Mouse (Mus musculus) frontal cortex, adult (tissue): ENCODE results near the gene Slc1a5.

Source experiments
- ATAC-seq: cut with Nextera tagmentation; 2 replicates; pipeline ENCODE4 v1.9.2; 2017; ENCODE audit warnings: mild to moderate bottlenecking, moderate library complexity, mixed read lengths; ENCODE audit not compliant: low TSS enrichment

The Slc1a5 gene

DNA sequence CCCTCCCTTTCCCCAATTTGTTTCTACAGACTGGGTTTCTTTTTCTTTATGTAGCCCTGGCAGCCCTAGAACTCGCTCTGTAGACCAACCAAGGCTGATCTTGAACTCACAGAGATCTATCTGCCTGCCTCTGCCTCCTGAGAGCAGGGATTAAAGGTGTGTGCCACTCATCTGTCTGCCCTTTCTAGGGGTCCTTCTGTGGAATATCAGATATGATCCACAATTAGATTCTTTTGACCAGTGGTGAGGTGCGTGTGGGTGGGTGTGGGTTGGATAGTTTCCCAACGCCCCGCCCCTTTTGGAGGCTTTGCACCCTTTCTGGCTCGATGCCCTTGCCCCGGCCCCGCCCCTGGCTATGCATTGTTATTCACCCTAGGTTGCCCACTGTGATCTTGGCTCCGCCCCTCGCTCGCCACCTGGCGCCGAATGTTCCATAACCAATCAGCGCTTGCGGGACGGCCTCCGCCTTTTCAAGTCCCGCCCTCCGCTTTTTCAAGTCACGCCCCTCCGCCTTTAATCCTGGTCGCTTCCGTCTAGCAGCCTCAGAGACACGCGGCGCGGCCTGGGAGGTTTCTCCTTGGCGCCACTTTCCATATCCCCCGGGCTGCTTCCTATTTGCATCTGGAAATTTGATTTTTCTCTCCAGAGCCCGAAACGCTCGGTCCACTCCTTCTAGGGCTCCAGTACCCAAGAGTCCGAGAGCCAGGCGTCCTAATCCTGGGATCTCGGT, at the start of gene Slc1a5:
TSS of gene Slc1a5 (plus strand) at position 516 of the 730 bp plus-strand sequence.
- ATAC-seq = peak; percentile 73

DNA sequence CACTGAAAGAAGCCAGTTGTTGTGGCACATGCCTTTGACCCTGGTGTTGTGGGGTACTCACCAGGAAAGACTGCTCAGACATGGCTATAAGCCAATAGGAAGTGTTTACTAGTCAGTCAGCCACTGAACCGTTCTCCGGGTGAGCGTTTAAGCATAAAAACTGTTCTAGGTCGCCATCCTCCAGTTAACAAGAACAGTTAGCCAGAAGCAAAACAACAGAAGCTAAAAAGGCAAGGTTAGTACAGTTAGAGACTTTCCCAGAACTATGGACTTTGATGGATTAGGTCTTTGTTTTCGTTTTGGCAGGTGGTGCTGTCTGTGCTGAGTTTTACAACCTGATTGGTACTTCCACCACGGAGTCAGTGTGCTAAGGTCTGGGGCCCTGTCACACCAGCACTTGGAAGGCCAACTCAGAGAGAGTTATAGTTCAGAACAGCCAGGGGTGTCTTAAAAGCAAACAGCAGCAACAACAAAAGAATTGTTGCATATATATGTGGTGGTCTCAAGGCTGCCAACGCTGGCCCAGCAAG, 49.2 kb upstream of the Slc1a5 start:
- no peak for ATAC-seq

DNA sequence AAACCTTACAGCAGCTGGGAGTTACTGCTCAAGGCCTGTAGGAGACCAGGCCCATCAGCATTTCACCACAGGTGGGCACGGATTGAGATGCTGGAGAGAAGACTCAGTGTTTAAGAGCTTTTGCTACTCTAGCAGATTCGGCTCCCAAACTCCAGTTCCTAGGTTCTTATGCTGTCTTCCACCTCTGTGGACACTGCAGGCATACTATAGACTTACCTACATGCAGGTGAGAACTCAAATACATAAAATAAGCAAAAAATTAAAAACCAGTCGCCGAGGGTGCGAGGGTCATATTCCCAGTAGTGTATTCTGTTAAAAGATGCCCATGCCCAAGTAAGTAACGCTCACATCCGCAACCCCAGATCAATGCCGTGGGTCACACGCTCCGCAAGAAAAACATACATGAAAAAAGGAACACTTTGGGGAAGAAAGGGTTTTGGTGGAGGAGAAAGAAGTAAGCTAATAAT, 43.5 kb upstream of the Slc1a5 start:
- no peak for ATAC-seq

DNA sequence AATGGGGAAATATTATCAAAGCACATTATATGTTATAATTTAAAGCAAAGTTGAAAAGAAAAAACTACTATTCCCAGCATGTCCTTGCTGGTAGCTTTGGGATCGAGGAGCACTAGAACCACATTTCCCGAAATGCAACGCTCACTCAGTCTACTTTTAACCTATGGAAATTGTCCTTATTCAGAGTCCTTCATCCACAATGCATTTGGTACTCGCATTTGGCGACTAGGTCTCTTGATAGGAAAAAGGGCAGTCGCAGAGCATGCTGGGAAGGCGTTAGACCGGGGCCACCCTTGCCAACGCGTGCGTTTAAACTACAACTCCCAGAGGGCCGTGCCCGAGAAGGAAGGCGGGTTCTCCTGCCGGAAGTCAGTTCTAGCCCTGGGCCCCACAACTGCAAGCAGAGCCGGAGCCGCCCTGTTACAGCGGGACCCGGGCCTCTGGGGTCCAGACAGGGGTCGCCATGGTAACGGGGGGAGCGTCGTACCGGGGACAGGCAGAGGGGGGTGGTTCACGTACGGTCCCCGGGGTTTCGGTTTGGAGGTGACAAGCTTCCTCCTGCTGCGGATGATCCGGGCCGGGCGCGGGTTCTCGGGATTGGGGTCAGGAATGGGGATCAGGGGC, 43.0 kb upstream of the Slc1a5 start, which contains the start of gene Ap2s1:
TSS of gene Ap2s1 (plus strand) at position 338 of the 624 bp plus-strand sequence.
- ATAC-seq = peak; percentile 98

DNA sequence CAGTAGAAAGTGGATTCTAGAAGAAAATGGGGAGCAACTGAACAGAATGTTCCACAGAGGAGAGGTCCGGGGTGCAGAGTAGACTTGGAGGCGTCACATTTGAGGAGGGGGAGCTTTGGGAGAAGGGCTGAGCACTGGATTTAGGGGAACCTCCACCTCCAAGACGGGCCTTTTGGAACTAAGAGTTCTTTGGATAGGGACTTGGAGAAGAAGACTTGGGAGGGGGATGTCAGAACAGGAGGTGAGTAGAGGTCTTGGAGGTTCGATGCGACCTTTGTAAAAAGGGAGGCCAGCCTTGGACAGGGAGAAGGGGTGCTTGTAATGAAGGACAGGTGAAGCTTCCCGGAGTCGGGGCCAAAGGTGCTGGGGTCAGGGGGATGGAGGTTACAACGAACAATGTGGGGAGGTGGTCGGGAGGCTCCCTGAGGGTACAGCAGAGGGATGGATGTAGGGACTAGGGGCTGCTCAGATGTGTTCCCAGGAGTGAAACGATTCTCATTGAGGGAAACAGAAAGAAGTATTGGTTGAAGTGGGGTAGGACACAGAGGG, 42.0 kb upstream of the Slc1a5 start:
- ATAC-seq = no peak

DNA sequence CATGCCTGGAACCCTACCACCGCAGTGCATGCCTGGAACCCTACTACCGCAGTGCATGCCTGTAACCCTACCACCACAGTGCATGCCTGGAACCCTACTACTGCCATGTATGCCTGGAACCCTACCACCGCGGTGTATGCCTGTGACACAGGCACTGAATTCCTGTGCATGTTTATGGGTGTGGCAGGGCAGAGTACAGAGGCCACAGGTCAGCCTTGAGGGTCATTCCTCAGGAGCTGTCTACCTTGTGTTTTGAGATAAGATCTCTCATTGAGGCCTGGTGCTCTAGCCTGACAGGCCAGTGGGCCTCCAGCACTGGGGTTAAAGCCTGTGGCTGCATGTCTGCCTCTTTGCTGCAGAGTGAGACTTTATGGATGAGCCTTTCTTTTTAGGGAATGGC, 35.8 kb upstream of the Slc1a5 start:
- ATAC-seq = no peak

DNA sequence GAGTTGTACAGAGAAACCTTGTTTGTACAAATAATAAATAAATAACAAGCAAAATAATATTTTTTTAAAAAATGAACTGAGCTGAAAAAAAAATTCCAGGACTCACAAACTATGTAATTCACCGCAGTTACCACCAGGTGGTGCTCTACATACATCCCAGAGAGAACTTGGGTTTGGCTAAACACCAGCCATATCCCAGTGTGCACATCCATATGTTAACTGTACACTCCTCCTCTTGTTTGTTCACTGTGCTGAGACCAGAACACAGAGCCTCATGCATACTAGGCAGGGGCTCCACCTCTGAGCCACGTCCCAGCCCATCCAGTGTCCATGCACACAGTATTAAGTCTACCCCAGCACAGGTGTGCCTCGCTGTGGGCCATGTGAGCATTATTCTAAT, 35.0 kb upstream of the Slc1a5 start:
- peak; percentile 44; the same call in 1 of the 2 replicates for ATAC-seq

DNA sequence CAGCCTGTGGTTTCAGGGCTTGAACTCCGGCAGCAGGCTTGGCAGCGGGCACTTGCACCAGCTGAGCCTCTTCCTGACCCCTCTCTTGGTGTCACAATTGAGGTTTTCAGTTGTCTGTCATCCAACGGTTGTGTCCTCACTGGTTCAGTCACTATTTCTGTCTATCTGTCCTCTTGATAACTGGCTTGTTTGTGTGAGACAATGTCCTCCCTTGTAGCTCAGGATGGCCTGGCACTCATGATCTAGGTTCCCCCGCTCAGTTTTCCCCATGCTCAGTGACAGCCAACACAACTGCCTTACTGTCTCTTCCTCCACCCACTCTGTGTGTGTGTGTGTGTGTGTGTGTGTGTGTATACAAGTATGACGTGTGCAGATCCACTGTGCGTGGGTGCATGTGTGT, 33.5 kb upstream of the Slc1a5 start:
- ATAC-seq = no peak

DNA sequence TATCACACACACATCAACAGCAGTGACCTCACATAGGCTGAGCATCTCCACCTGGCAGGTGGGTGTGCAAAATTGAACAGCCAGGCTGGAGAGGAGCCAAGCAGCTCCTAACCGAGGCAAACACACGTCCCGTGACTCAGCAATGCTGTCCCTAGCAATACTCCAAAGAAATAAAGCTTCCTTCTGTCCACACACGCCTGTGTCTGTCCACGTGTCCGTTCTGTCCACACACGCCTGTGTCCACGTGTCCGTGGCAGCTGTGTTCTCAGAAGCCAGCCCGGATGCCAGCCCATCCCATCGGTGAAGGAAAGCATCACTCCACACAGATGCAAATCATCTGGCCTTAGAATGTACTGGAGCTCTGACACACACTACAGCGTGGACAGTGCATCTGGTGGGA, 29.1 kb upstream of the Slc1a5 start:
- 0 out of 2 replicates have a peak, but pooled peaks have one; percentile 23 for ATAC-seq

DNA sequence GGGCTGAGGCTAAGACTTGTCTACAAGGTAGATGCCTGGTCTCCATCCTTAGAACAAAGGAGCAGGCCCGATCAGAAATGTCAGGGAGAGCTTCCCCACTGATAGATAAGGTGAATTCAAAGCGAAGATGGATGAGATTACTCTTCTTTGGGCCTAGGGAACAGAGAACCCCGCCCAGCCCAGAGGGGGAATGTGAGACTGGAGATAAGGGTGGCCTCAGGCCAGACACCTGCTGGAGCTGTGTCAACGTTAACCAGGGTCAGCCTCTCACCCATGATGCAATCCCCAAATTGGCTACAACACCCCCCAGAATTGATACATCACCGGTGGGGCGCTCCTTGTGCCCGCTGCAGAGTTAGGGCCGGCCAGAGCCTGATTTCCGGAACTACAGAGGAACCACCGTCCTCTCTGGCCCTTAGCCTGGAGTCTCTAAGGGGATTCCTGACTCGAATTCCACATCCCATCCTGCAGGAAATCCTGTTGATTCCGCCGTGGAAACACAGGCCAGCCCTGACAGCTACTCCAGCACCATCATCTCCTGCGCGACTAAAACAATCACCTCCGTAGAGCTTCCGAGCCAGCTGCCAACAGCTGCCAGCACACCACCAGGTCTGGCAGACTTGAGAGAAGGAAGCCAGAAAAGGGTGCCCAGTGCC, 25.6 kb upstream of the Slc1a5 start:
- ATAC-seq = no peak

DNA sequence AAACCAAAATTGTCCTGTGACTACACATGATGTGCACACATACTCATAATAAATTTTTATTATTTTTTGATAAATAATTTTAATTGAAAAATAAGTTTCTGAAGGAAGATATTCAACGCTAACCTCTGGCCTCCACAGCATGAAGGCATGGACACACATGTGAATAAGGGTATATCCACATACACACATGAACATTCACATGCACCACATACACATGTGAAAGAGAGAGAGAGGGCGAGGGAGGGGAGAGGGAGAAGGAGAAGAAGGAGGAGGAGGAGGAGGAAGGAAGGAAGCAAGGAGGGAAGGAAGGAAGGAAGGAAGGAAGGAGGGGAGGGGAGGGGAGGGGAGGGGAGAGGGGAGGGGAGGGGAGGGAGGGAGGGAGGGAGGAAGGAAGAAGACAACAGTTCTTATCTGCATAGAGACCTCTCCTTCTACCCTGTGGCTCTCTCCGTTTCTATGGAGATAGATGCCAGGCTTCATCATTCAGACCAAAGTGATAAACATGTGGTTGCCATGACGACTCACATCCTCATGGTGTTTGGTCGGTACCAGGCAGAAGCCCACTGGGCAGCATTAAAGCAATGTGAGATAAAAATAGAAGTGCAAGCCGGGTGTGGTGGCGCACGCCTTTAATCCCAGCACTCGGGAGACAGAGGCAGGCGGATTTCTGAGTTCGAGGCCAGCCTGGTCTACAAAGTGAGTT, 22.1 kb upstream of the Slc1a5 start:
- ATAC-seq = no peak

DNA sequence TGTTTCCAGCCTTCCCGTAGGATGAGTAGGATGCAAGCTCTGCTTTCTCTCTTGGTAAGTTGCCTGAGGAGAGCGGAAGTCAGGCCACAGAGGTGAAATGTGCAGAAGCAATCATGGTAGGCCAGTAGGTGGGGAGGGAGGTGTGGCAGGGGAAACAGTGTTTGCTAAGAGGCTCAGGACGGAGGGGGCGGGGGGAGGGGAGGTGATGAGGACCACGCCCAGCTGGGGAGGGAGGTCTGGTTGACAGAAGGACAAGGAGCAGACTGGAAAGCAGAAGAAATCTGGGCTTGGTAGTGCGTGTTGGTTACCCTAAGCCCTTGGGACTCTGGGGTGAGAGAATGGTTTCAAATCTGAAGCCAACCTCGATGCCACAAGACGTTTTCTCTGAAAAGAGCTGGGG, 20.8 kb upstream of the Slc1a5 start:
- ATAC-seq = no peak

DNA sequence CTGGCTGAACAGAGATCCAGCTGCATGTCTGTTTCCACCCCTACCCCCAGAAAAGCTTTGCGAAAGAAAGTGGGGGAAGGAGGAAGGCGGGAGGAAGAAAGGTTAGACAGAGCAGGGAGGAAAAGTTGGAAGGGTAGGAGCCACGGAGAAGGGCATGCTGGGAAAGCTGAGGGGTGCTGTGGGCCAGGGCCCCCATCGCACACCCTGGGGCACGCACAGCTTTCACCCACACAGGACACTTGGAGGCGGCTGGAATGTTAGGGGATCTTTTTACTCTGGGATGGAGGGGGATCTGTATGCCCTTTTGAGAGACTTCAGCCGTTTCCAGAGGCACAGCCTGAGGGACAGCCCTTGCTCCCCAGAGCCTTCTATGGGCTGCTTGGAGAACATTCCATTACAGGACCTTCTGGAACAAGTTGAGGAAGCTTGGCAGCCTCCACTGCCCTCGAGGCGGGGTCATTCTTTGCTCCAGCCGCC, 20.1 kb upstream of the Slc1a5 start:
- no peak for ATAC-seq

DNA sequence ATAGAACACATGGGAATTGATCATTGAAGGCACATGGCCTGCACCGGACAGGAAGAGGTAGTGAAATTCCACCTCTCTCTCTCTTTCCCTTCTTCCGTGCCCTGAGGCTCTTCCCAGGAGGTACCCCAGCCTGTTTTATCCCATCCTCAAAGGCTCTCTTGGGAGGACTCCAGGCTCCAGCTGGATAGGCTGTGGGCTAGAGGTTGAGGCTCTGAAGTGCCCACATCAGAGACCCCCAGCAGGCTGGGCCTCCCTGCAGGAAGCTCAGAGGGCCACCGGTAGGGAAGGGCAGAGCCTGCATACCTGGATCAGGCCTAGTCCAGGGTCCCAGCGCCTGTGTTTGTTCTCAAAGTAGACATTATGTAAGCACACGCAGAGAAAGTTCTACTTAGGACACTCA, 19.5 kb upstream of the Slc1a5 start:
- no peak for ATAC-seq

DNA sequence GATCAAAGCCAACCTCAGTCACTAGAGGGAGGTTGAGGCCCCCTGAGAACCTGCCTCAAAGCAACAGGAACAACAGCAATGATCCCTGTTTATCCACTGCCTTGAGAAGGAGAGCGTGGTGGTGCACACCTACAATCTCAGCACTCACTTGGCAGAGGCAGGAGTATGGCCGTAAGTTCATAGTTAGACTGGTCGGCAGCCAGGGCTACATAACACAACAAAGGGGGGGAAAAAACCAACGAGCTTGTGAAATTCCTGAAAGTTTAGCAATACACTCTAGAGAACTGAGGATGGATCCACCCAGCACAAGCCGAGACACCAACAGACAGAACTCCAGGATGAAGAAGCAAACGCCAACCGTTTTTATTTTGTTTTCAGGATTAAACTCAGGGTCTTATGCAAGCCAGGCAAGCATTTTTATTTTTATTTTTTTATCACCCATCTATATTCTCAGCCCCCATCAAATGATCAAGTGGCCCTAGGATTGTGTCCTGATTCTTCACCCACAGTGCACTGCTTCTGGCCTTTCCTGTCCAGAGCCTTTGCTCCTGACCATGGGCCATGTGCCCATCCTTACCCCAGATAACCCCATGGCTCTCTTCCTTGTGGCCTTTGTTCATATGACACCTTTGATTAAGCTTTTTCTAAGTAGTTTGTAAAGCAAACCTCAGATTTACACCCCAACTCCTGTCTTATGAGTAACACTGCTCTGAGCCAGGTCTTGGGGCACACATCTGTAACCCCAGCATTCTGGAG, 17.5 kb upstream of the Slc1a5 start:
- no peak for ATAC-seq

DNA sequence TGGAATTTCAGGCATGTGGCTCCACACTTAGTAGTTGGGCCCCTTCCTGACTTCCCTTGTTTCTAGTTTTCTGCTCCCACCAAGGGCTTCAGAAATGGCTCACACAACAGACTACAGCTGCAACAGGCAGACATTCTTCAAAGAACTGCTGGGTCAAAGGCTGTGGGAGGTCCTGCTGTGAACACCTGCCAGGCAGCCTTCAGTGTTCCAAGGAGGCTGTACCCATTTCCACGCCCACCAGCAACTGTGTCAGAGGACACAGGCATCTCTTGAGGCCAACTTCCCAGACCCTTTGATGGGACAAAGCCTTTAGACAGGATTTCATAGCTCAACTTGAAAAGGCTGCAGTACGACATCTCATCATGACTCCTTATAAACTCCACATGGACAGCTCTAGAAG, 14.7 kb upstream of the Slc1a5 start:
- no peak for ATAC-seq

DNA sequence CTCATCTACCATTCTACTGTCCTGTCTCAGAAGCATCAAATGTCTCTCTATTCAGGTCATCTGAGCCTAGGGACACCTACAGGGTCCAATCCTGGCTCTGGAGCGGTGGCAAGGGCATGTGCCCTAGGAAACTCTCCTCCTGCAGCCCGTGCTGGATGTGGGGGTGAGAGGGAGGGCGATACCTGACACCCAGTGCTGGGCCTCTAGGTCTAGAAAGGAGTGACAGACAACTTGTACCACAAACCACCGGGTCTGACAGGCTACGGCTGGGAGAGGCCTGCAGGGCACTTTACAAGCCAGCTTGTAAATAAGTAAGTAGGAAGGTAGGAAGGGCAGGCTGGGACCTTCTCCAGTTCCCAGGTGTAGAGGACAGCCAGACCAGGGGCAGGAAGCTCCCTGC, 5.3 kb upstream of the Slc1a5 start:
- ATAC-seq = no peak

DNA sequence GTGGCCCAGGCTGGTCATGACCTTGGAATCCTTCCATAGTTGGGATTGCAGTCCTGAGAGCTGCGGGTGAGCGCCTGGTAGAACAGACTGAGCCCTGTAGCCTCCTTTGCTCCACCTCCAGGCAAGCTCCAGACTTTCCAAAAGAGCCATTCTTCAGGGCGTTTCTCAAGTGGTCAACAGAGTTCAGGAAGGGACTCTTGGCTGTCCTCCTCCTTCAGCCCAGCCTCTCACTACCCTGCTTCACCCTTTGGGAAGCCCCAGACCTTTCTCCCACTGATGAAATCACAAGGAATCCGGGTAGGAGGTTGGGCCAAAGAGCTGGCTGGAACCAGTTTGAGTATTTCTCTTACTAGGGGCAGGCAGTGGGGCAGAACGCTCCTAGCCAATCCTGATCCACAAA, 1.1 kb upstream of the Slc1a5 start:
- ATAC-seq = no peak

DNA sequence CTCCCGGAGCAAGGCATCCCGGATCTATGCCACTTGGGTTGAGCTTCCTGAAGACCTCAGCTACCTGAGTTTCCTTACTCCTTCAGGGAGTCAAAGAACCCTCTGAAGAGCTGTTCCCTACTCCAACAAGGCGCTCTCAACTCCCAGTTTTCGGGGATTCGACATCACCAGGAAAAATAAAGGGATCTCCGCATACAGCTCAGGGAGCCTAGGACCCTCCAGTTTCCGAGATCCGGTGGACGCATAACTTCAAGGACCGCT, 345 bp downstream of the Slc1a5 start:
- no peak for ATAC-seq

DNA sequence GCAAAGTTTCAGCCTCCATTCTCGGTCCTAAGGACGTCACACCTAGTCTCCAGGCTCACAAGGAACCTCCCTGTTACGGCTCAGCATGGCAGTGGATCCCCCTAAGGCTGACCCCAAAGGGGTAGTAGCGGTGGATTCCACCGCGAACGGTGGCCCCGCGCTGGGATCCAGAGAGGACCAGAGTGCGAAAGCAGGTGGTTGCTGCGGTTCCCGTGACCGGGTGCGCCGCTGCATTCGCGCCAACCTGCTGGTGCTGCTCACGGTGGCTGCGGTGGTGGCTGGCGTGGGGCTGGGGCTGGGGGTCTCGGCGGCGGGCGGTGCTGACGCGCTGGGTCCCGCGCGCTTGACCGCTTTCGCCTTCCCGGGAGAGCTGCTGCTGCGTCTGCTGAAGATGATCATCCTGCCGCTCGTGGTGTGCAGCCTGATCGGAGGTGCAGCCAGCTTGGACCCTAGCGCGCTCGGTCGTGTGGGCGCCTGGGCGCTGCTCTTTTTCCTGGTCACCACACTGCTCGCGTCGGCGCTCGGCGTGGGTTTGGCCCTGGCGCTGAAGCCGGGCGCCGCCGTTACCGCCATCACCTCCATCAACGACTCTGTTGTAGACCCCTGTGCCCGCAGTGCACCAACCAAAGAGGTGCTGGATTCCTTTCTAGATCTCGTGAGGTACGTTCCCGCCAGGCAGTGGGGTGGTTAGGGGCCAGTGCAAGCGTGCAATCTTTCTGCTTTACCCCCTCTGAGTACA, 845 bp downstream of the Slc1a5 start:
- ATAC-seq = 0 out of 2 replicates have a peak, but pooled peaks have one; percentile 16
